Mouse (Mus musculus) cerebral cortex, adult 2 months (tissue): ENCODE results near the gene Ccdc27.

Experiments
- WGBS: fragments of 180-500 bp; shearing (Covaris S2); methylation state at CpG from one replicate; pipeline ENCODE4 v1.1.7; 2018; 5-methylcytosine and 5-hydroxymethylcytosine counted together

The Ccdc27 gene

DNA sequence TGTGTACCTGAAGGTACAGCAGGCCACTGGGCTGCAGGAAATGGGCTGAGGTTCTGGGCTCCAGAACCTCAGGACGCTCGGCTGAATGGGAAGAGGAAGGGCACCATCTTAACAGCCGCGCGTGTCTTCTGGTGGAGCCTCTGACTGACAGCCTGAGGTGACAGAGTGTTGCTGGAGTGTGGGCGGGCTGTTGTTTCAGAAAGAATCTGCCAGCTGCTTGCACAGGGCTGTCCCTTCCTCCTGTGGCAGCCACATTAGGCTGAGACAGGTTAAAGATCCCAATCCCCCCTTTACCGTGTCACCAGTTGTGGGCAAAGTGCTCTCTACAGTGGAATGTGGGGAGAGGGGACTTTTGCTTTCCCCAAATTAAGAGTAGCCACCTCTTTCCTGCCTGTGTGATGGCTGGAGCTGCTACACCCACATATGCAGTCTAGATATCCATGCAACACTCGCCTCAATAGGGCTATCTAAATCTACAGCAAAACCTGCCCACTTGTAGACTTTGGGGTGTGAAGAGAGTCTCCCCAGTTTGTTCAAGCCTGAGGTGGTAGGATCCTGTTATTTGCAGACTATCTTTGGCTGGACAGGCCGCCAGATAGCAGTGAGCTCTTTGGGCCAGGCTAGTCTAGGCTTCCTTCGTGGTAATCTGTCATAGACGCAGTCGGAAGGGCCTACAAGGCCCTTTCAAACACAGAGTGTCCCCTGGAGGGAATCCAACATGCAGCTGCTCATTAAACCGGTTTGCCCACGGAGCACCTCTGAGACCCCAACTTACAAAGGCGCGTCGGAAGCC lies 17.6 kb downstream of the Ccdc27 start:
- 36% methylated on average over 17 of the region's 17 CpGs for WGBS

DNA sequence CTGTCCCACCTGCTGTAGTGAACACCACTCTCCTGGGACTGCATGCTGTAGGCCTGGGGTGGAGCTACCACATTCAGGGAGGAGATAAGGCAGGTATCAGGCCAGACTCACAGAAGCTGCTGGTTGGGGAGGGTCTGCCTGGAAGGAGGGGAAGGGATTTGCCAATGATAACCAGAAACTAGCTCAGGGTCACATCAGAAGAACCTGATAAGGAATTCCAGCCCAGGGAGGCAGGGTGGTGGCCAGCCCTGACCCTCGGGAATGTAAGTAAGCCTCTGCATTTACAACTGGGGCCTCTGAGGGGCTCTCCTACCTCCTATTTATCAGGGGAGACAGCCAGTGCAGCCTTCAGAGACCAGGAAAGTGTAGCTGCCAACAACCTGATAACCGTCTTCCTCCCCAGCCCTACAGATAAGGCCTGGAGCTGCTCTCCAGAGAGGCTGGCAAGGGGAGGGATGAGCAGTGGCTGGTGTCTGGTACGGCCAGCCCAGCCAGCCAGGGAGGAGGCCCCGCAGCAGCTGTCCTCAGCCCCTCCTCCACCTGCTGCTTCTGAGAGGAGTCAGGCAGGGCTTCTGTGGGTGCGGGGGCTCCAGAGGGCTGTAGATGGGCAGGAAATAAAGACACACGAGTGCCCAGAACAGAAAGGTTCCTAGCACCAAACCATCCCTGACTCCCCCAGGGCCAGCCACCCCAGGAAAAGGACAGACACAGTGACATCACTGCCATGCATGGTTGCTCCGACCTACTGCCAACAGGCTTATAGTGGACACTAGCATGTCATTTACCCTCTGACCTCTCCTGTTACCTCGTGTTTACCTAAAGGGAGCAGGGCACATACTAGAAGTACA lies 18.5 kb downstream of the Ccdc27 start:
- 29% methylated on average over 8 of the region's 8 CpGs for WGBS

DNA sequence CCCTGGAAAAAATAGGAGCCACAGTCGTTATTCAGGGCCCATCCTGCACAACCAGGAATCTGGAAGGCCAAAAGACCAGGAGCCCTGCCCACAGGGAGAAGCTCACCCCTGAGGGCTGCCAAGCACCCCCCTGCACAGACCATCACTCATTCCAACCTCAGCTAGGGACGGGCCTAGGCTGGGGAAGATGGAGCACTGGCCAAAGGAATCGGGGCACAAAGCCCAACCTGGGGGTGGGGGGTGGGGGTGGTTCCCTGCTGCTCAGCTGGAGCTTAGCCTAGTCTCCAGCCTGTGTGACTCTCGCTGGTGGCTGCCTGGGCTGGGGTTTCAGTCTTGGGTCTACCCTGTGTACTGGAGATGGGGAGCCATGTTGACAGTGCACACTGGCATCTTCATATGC lies 19.6 kb downstream of the Ccdc27 start:
- 15% methylated on average over 4 of the region's 4 CpGs for WGBS

DNA sequence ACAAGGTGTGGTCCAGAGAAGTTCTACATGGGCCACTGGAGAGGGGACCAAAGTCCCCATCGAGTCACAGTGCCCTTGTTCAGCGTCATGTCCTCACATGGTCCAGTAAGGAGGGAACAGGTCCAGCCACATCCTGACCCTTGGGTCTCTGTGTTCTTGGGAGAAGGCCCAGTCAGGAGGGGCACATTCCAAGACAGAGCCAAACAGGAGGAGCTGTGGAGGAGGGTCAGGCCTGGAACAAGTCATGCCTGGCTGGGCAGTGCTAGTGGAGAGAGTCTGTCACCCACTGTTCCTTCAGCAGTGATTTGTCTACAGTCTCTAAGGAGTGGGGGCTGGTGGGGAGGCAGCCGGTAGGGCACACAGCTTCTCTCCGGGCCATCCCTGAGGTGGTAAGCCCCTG lies 20.1 kb downstream of the Ccdc27 start:
- 50% methylated on average over 4 of the region's 4 CpGs for WGBS

DNA sequence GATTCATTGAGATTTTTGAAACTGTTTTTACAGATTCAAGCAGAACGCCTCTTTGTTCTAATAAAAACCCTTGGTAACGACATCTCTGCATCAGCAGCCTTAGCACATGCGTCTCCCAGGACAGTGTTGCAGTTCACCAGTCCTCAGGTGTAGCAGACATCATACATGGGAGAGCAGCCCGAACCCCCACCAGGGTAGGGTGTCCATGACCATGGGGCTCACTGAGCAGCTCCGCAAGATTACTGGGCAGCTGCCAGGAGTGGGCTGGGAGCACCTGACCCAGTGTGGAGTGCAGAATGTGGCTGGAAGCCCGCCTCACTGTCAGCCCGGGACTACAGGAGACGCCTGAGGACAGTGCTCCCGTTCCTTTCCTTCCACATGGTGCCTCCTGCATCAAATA lies 21.0 kb downstream of the Ccdc27 start:
- WGBS, result 59% methylated on average over 9 of the region's 9 CpGs

DNA sequence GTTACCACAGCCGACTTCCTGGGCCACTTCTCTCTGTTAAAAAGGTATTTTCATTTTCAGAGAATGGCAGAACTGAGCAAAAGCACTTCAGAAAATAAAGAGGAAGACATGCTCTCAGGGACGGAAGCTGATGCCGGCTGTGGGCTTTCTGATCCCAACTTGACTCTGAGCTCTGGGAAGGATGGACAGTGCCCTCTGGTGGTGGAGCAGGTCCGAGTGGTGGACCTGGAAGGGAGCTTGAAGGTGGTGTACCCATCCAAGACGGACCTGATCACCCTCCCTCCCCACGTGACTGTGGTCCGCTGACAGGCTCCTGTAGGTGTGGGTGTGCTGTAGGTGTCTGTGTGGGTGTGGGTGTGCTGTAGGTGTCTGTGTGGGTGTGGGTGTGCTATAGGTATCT lies 22.9 kb downstream of the Ccdc27 start:
- 48% methylated on average over 7 of the region's 7 CpGs for WGBS

DNA sequence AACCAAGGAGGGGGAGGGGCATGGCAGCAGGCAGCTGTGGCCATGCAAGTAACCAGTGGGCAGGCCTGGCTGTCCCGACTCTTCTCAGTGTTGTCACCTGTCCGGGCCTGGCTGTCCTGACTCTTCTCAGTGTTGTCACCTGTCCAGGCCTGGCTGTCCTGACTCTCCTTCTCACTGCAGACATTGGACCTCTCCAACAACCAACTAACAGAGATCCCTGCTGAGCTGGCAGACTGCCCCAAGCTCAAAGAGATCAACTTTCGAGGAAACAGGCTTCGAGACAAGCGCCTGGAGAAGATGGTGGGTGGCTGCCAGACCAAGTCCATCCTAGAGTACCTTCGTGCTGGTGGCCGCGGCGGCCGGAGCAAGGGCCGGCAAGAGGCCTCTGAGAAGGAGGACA lies 27.0 kb downstream of the Ccdc27 start:
- 69% methylated on average over 11 of the region's 11 CpGs for WGBS

DNA sequence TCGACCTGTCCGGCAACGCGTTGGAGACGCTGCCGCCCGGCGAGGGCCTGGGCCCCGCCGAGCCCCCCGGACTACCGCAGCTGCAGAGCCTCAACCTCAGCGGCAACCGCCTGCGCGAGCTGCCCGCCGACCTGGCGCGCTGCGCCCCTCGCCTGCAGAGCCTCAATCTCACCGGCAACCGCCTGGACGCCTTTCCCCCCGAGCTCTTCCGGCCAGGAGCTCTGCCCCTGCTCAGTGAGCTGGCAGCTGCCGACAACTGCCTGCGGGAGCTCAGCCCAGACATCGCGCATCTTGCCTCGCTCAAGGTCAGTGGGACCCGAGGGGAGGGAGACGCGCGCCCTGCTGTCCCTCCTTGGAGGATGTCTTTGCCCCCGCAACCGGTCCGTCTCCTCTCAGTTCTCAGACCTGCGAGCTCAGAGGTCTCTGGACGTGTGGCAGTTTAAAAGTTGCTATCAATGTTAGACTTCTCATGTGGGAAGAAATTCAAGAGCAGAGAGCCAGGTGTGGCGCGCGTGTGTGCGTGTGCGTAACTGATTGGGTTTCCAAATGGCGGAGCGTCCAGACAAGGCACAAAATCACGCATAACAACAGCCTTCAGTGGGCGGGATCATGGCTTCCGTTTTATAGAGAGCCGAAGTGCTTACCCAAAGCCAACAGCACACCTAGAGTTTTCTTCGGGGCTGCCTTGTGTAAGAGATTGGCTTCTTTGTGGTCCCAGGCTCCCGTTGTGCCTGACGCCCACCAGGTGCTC lies 30.2 kb downstream of the Ccdc27 start:
- WGBS, result under 1% methylated on average over 55 of the region's 55 CpGs

DNA sequence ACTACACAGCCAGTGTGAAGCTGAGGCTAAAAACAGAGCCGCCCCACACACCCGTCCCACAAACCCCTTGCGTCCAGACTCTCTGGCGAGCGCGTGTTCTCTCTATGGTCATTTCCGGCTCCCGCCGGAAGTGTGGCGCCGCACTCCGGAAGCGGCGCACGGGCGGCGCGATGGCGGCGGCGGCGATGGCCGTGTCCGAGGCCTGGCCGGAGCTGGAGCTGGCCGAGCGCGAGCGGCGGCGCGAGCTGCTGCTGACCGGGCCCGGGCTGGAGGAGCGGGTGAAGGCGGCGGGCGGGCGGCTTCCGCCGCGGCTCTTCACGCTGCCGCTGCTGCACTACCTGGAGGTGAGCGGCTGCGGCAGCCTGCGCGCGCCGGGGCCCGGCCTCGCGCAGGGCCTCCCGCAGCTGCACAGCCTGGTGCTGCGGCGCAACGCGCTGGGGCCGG lies 30.8 kb downstream of the Ccdc27 start, which contains the start of gene Lrrc47:
Gene Lrrc47 (plus strand): TSS at position 86 of the 444 bp plus-strand sequence.
- under 1% methylated on average over 58 of the region's 59 CpGs for WGBS

DNA sequence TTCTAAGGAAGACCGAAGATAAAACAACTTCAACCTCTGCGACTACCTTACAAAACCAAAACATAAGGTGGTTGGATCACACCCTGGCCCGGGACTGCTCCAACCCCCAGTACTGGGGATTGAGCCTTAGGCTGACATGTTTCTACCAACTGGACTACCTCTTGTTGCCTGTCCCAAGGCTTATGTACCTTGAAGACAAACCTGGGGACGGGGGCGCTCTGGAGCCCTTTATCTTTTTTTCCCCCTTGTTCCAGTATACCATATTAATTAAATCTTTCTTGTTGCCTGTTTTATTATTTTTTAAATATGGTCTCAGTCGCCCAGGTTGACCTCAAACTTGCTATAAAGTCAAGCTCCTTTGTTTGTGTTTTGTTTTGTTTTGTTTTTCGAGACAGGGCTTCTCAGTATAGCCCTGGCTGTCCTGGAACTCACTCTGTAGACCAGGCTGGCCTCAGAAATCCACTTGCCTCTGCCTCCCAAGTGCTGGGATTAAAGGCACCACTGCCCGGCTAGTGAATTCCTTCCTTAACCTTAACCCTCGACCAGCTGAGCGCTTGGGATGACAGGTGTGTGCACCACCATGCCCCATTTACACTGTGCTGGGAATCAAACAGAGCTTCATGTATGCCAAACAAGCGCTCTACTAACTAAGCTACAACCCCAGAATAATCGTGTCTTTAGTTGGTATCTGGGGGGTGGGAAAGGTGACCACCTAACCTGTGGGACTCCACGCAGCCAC lies 31.4 kb downstream of the Ccdc27 start:
- WGBS, result 28% methylated on average over 13 of the region's 13 CpGs

DNA sequence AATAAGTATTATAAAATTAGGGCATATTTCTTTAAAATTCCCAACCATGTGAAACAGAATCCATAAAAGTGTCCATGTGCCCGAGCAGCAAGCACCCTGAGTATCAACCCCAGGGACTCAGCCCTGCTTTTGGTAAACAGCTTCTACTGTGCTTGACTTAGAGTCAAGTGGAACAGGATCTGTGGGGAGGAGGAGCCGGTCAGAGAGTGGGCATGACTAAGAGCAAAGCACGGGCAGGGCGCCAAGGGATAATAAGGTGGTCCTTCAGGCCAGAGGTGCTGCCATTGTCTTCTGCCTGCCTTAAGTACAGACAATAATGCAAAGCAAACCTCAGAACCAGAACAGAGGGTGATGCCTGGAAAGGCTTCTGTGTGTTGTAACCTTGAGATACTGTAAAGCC lies 34.7 kb downstream of the Ccdc27 start:
- WGBS, result 53% methylated on average over 4 of the region's 4 CpGs

DNA sequence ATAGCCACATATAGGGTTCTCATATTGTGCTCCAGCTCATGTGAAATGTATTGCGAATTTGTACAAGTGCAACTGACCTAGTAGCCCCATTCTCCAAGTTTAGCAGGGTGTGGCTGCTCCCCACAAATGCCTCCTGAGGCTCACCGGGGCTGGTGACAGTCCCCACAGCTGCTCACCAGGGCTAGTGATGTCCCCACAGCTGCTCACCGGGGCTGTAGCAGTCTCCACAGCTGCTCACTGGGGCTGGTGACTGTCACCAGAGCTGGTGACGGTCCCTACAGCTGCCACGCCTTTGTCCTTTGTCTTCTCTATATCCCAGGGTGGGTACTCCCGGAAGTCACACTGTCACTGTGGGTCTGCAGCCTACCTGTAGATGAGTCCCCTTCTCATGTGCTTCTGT lies 36.2 kb downstream of the Ccdc27 start:
- 83% methylated on average over 6 of the region's 6 CpGs for WGBS

DNA sequence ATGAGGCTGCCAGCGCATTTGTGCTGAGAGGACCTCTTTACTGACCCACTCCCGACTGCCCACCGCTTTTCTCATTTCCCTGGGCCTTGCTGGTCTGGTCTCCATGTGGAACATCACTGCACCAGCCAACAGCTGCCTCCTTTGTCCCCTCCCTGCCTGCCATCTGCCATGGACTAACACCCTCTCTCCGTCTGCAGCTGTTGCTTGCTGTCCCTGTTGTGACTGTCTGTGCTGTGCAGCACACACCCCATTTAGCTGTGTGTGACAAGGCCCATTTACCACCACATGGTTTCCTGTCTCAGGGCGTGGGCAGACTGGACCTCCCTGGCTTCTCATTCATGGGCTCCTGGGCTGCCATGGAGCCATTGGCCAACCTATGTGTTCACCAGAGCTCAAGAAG lies 37.0 kb downstream of the Ccdc27 start:
- 73% methylated on average over 5 of the region's 5 CpGs for WGBS

DNA sequence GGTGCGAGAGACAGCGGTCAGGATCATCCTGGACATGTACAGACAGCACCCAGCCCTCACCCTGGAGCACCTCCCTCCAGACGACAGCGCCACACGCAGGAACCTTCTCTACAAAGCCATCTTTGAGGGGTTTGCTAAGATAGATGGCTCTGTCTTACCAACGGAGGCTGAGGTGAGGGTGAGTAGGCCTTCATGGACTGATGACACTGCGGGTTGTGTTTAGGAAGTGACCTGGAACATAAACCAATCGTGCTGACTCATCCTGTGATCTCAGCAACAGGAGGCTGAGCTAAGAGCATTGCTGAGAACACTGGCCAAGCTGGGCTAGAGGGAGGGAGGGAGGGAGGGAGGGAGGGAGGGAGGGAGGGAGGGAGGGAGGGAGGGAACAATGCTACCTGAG lies 49.0 kb downstream of the Ccdc27 start:
- WGBS, result 89% methylated on average over 8 of the region's 8 CpGs

DNA sequence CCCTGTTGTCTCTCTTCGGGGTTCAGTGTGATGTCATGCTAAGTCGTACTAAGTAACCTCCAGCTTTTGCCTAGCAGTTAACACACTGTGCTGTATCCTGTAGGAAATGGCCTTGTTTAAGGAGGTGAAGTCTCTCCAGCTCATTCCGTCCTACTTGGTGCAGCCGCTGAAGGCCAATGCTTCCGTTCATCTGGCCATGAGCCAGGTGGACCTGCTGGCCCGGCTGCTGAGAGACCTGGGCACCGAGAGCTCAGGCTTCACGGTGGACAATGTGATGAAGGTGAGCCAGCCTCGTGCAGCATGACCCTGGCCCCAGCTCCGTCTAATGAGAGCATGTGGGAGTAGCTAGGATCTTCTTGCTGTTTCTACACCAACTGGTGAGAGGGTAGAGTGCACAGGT lies 49.8 kb downstream of the Ccdc27 start:
- 82% methylated on average over 10 of the region's 10 CpGs for WGBS

DNA sequence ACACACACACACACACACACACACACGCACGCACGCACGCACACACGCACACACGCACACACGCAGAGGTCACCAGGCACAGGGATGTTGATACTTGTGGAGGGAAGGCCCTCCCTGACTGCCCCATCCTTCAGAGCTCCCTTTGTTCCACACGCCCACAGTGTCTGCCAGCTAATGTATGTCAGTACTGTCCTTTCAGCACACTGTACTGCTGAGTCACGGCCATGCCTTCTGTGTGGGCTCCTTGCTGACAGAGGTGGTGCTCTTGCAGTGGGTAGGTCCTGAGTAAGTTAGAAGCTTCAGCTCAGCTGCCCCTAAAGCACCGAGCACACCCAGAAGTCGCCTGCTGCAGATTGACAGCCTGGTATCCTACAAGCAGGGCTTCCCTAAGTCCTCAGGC lies 62.0 kb downstream of the Ccdc27 start:
- WGBS, result 70% methylated on average over 11 of the region's 11 CpGs

DNA sequence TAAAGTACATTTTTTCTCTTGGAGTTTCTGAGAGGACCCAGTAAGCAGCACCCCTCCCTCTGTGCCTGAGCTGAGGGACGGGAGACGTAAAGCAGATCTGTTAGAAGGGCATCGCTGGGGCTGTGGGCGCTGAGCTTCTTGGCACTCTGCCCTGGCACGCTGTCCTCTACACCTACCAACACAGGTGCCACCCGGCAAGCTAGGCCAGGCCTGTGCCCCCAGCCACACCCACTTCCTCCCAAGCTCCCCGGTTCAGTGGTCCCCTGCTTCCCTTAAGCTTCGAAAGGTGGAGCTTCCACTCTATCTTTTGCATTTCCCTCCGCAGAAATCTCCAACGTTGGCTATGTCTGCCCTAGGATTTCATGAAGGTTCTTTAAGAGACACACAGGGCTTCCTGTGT lies 63.2 kb downstream of the Ccdc27 start:
- WGBS, result 79% methylated on average over 10 of the region's 10 CpGs
